Mouse (Mus musculus) E14TG2a.4 (cell line): ENCODE results near the gene Lrrc75a.

Experiments used
- H3K27me3 ChIP-seq: 2 replicates; pipeline ENCODE4 v1.6.1; 2014; ENCODE audit warnings: low read length, control low read depth; ENCODE audit not compliant: insufficient read depth
- H3K36me3 ChIP-seq: 2 replicates; pipeline ENCODE4 v1.6.1; 2014; ENCODE audit warnings: low read length, control low read depth; ENCODE audit not compliant: insufficient read depth
- H3K4me1 ChIP-seq: replicated peaks from 2 replicates; pipeline ENCODE4 v1.6.1; 2014; ENCODE audit warnings: low read depth, low read length, control low read depth
- H3K4me3 ChIP-seq: replicated peaks from 2 replicates; pipeline ENCODE4 v1.5.1; 2014; ENCODE audit warnings: mild to moderate bottlenecking, low read length
- H3K9me3 ChIP-seq: 2 replicates; pipeline ENCODE4 v1.6.1; 2014; ENCODE audit warnings: low read length, control low read depth
- CTCF ChIP-seq: conservative IDR thresholded peaks from 2 replicates; pipeline ENCODE4 v1.5.1; 2014; ENCODE audit warnings: low read length
- NANOG ChIP-seq: IDR thresholded peaks from 2 replicates; pipeline ENCODE4 v1.6.1; 2014; ENCODE audit warnings: borderline replicate concordance, low read length, mixed read lengths
- POU5F1 ChIP-seq: IDR thresholded peaks from 2 replicates; pipeline ENCODE4 v1.6.1; 2014; ENCODE audit warnings: low read length, borderline replicate concordance

The Lrrc75a gene

GRCm38 (mm10) chr11:62606299-62607169 lies 41.8 kb downstream of the Lrrc75a start:
- Histone ChIP-seq H3K27me3 (no peaks in the 10 kb centered on the region), H3K36me3 (peaks cover 68% of the 10 kb centered on the region), H3K4me3 (no peak overlapping the region), H3K9me3 (no peaks in the 10 kb centered on the region), H3K4me1 (peaks cover 43% of the 10 kb centered on the region)
- TF ChIP-seq POU5F1 (no peak), CTCF (no peak), NANOG (no peak)

GRCm38 (mm10) chr11:62605619-62606298 lies 42.6 kb downstream of the Lrrc75a start:
- H3K4me1 ChIP-seq, result peaks cover 48% of the 10 kb centered on the region
- H3K9me3 ChIP-seq, result no peaks in the 10 kb centered on the region
- no peaks in the 10 kb centered on the region for H3K27me3 ChIP-seq
- H3K36me3 ChIP-seq, result peaks cover 68% of the 10 kb centered on the region
- peak overlapping the region; percentile 87 for H3K4me3 ChIP-seq
- TF ChIP-seq NANOG (no peak), CTCF (no peak), POU5F1 (no peak)

GRCm38 (mm10) chr11:62604886-62605618 lies 43.3 kb downstream of the Lrrc75a start:
- Histone ChIP-seq H3K4me3 (peak overlapping the region; percentile 87), H3K36me3 (peaks cover 68% of the 10 kb centered on the region), H3K4me1 (peaks cover 51% of the 10 kb centered on the region), H3K9me3 (no peaks in the 10 kb centered on the region), H3K27me3 (no peaks in the 10 kb centered on the region)
- TF ChIP-seq NANOG, result no peak
- no peak for TF ChIP-seq POU5F1
- TF ChIP-seq CTCF, result no peak

GRCm38 (mm10) chr11:62604123-62604706 lies 44.1 kb downstream of the Lrrc75a start:
- H3K4me3 ChIP-seq, result peak overlapping the region; percentile 87
- no peaks in the 10 kb centered on the region for H3K9me3 ChIP-seq
- H3K27me3 ChIP-seq, result no peaks in the 10 kb centered on the region
- peaks cover 63% of the 10 kb centered on the region for H3K36me3 ChIP-seq
- TF ChIP-seq CTCF, result no peak
- no peak for TF ChIP-seq NANOG
- TF ChIP-seq POU5F1, result no peak
- peaks cover 51% of the 10 kb centered on the region for H3K4me1 ChIP-seq

- Histone ChIP-seq H3K4me3 (peak overlapping the region; percentile 87), H3K36me3 (peaks cover 56% of the 10 kb centered on the region), H3K4me1 (peaks cover 45% of the 10 kb centered on the region), H3K9me3 (no peaks in the 10 kb centered on the region), H3K27me3 (no peaks in the 10 kb centered on the region)
- TF ChIP-seq POU5F1 (no peak), NANOG (no peak), CTCF (no peak)
Measured at GRCm38 (mm10) chr11:62603312-62604056, 44.8 kb downstream of the Lrrc75a start.

- Histone ChIP-seq H3K4me3 (peak overlapping the region; percentile 87), H3K27me3 (no peaks in the 10 kb centered on the region), H3K36me3 (peaks cover 49% of the 10 kb centered on the region), H3K4me1 (peaks cover 49% of the 10 kb centered on the region), H3K9me3 (no peaks in the 10 kb centered on the region)
- no peak for TF ChIP-seq NANOG
Measured at GRCm38 (mm10) chr11:62602619-62603311, 45.6 kb downstream of the Lrrc75a start.
